Mouse (Mus musculus): ENCODE data around the gene Ccdc188. TPM values are rescaled to one million over a fixed set of nuclear protein-coding genes. Genes with fewer than 3 reads are reported as not detected.
A peak's percentile ranks its signal among the peaks of the same experiment; 100 is the strongest.

Gene Ccdc188
- polyA plus RNA-seq, 1 experiment = not detected

GRCm38 (mm10) chr16:18231047-18231446 lies 13.4 kb downstream of the Ccdc188 start:
- DNase-seq (ENCODE audit: low read depth, low spot score) = no peak
- WGBS = 73% methylated on average over 3 of the region's 3 CpGs

- 78% methylated on average over 4 of the region's 4 CpGs for WGBS
- DNase-seq (ENCODE audit: low read depth, low spot score) = no peak
These were observed 13.8 kb downstream of the Ccdc188 start for GRCm38 (mm10) chr16:18231451-18231850.

GRCm38 (mm10) chr16:18233451-18233850 lies 15.8 kb downstream of the Ccdc188 start:
- WGBS = 27% methylated on average over 1 of the region's 1 CpGs
- no peak for DNase-seq (ENCODE audit: low read depth, low spot score)

GRCm38 (mm10) chr16:18233919-18234670 lies 16.4 kb downstream of the Ccdc188 start:
- WGBS = 15% methylated on average over 13 of the region's 13 CpGs
- no peak for DNase-seq (ENCODE audit: low read depth, low spot score)

GRCm38 (mm10) chr16:18234671-18235388 lies 17.2 kb downstream of the Ccdc188 start, which contains the start of gene Zdhhc8:
Gene Zdhhc8, minus strand, starts transcription at chr16:18235136.
- no peak for DNase-seq (ENCODE audit: low read depth, low spot score)
- 1% methylated on average over 78 of the region's 79 CpGs for WGBS

- WGBS = 11% methylated on average over 19 of the region's 19 CpGs
- no peak for DNase-seq (ENCODE audit: low read depth, low spot score)
These were observed 17.8 kb downstream of the Ccdc188 start for GRCm38 (mm10) chr16:18235389-18236065.

GRCm38 (mm10) chr16:18236676-18237501 lies 19.2 kb downstream of the Ccdc188 start:
- 69% methylated on average over 7 of the region's 7 CpGs for WGBS
- no peak for DNase-seq (ENCODE audit: low read depth, low spot score)

- 94% methylated on average over 10 of the region's 10 CpGs for WGBS
- no peak for DNase-seq (ENCODE audit: low read depth, low spot score)
These were observed 23.9 kb downstream of the Ccdc188 start for GRCm38 (mm10) chr16:18241581-18241980.

GRCm38 (mm10) chr16:18247521-18248399 lies 30.1 kb downstream of the Ccdc188 start:
- no peak for DNase-seq (ENCODE audit: low read depth, low spot score)
- WGBS = 0% methylated on average over 33 of the region's 33 CpGs

- DNase-seq (ENCODE audit: low read depth, low spot score) = peak; percentile 95
- WGBS = under 1% methylated on average over 102 of the region's 102 CpGs
These were observed 31.0 kb downstream of the Ccdc188 start, which contains the start of the genes Trmt2a and Ranbp1 for GRCm38 (mm10) chr16:18248433-18249363. Gene Trmt2a, plus strand, starts transcription at chr16:18248679. Gene Ranbp1, minus strand, starts transcription at chr16:18248732.

- DNase-seq (ENCODE audit: low read depth, low spot score) = no peak
- WGBS = under 1% methylated on average over 27 of the region's 27 CpGs
These were observed 31.8 kb downstream of the Ccdc188 start for GRCm38 (mm10) chr16:18249364-18249967.

- DNase-seq (ENCODE audit: low read depth, low spot score) = no peak
- WGBS = 42% methylated on average over 4 of the region's 4 CpGs
These were observed 32.6 kb downstream of the Ccdc188 start for GRCm38 (mm10) chr16:18250231-18250630.

GRCm38 (mm10) chr16:18250828-18251790 lies 33.4 kb downstream of the Ccdc188 start:
- no peak for DNase-seq (ENCODE audit: low read depth, low spot score)
- WGBS = 57% methylated on average over 10 of the region's 10 CpGs

GRCm38 (mm10) chr16:18252736-18253135 lies 35.1 kb downstream of the Ccdc188 start:
- DNase-seq (ENCODE audit: low read depth, low spot score) = no peak
- WGBS = 85% methylated on average over 6 of the region's 6 CpGs

- WGBS = 87% methylated on average over 1 of the region's 1 CpGs
These were observed 36.2 kb downstream of the Ccdc188 start for GRCm38 (mm10) chr16:18253866-18254265.

GRCm38 (mm10) chr16:18258221-18258620 lies 40.5 kb downstream of the Ccdc188 start, which contains the start of gene Gm49776:
Gene Gm49776, minus strand, starts transcription at chr16:18258321.
- WGBS = 88% methylated on average over 2 of the region's 2 CpGs
- no peak for DNase-seq (ENCODE audit: low read depth, low spot score)

More at GRCm38 (mm10) chr16:18253866-18254265, 36.2 kb downstream of the Ccdc188 start:
- no peak for DNase-seq (ENCODE audit: low read depth, low spot score)

Data from large intestine, adult 2 months (tissue).